Mouse (Mus musculus) mouse trophoblast stem cell (cell line): ENCODE results near the gene Cadm3.
"Not testable (repeated sequence)": the region's sequence is repeated elsewhere in the genome, so short reads cannot be mapped to it uniquely, and the experiment has no call there.

Source experiments
- in situ Hi-C, 2 experiments: fragments of 300-500 bp; cut with MseI, MboI; formaldehyde crosslinking; loops; 2 replicates in 1 of 2; 3 replicates in 1 of 2; pipeline ENCODE4 v1.15.1; 2025

Cadm3 gene

GRCm38 (mm10) chr1:173323839-173324585 lies 43.5 kb downstream of the Cadm3 start:
- in situ Hi-C loops, result no loop called here

GRCm38 (mm10) chr1:173322249-173322627 lies 45.3 kb downstream of the Cadm3 start:
- in situ Hi-C loops, result no loop called here

GRCm38 (mm10) chr1:173321593-173322248 lies 45.8 kb downstream of the Cadm3 start:
- in situ Hi-C loops, result no loop called here

- in situ Hi-C loops, result no loop called here
These were observed 49.5 kb downstream of the Cadm3 start for GRCm38 (mm10) chr1:173317925-173318477.

- in situ Hi-C loops, result no loop called here
These were observed 51.8 kb downstream of the Cadm3 start for GRCm38 (mm10) chr1:173315725-173316124.

- in situ Hi-C loops, result not testable (repeated sequence)
These were observed 53.9 kb downstream of the Cadm3 start for GRCm38 (mm10) chr1:173313535-173314050.

- in situ Hi-C loops, result not testable (repeated sequence)
These were observed 64.7 kb downstream of the Cadm3 start for GRCm38 (mm10) chr1:173302795-173303194.
